Mouse (Mus musculus): ENCODE measurements around the gene Acy3. TPM values are rescaled to one million over a fixed set of nuclear protein-coding genes. Genes with fewer than 3 reads are reported as not detected.

Gene Acy3
- polyA plus RNA-seq, 1 experiment from 2014 or later = 9.5 TPM

DNA sequence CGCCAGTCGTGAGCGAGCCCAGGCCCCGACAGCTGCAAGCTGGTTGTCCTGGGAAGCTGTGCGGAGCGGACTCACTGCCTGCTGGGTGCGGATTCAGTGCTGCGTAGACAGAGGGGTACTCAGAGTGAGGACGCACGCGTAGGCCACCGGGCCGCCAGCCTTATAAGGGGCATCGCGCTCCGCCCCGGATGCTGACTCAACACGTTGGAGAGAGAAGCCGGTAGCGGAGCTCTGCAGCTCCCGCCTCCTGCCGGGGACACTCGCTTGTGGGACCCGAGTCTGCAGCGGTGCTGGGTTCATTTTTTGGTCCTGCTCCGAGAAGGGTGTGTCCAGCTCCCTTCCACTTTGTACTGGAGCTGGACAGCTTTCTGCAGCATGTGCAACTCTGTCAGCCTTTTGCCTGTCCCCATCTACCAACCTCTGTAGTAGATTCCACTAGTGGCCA lies 51.4 kb downstream of the Acy3 start, which contains the start of gene Gstp1:
TSS of gene Gstp1 (minus strand) at position 198 of the 445 bp plus-strand sequence.
- H3K27ac ChIP-seq = peak within 1 kb of the TSS; percentile 95
- peaks cover 11% of the 10 kb centered on the region; the same call in 1 of the 2 replicates for H3K36me3 ChIP-seq
- H3K9me3 ChIP-seq = no peaks in the 10 kb centered on the region
- DNase-seq (ENCODE audit: low spot score) = peak; percentile 96
- H3K4me3 ChIP-seq = peak within 1 kb of the TSS; percentile 87
- 0% methylated on average over 26 of the region's 26 CpGs for WGBS
- no peaks in the 10 kb centered on the region for H3K27me3 ChIP-seq (ENCODE audit: insufficient read depth, poor library complexity, severe bottlenecking)
- H3K4me1 ChIP-seq = peaks cover 25% of the 10 kb centered on the region

Other genes with a start within 250 kb of the Acy3 start
- 21.6 and 24.1 TPM in 2 replicates for gene Kmt5b, start 219.1 kb upstream of the Acy3 start, polyA plus RNA-seq (2016; fragmentation: Nextera tagmentation; extraction: Ambion mirVana)
- 29.8 and 40.3 TPM in 2 replicates for gene Chka, start 134.8 kb upstream of the Acy3 start, polyA plus RNA-seq (2016; fragmentation: Nextera tagmentation; extraction: Ambion mirVana)
- 22.5 and 32.2 TPM in 2 replicates for gene Tcirg1, start 79.4 kb upstream of the Acy3 start, polyA plus RNA-seq (2016; fragmentation: Nextera tagmentation; extraction: Ambion mirVana)
- gene Ndufs8, start 73.8 kb upstream of the Acy3 start, polyA plus RNA-seq (2016; fragmentation: Nextera tagmentation; extraction: Ambion mirVana) = 323 and 356 TPM in 2 replicates
- gene Aldh3b1, start 56.8 kb upstream of the Acy3 start, polyA plus RNA-seq (2016; fragmentation: Nextera tagmentation; extraction: Ambion mirVana) = 2.1 and 3.0 TPM in 2 replicates
- gene Unc93b1, start 51.4 kb upstream of the Acy3 start, polyA plus RNA-seq (2016; fragmentation: Nextera tagmentation; extraction: Ambion mirVana) = 4.4 and 5.0 TPM in 2 replicates
- gene Aldh3b3, start 27.9 kb upstream of the Acy3 start, polyA plus RNA-seq (2016; fragmentation: Nextera tagmentation; extraction: Ambion mirVana) = not detected in 2 replicates
- 0.51 and 1.8 TPM in 2 replicates for gene Aldh3b2, start 14.2 kb upstream of the Acy3 start, polyA plus RNA-seq (2016; fragmentation: Nextera tagmentation; extraction: Ambion mirVana)
- 0.45 TPM in 1 of 2 replicates, not detected in the other for gene Tbx10, start 6.2 kb downstream of the Acy3 start, polyA plus RNA-seq (2016; fragmentation: Nextera tagmentation; extraction: Ambion mirVana)
- gene Nudt8, start 14.0 kb downstream of the Acy3 start, polyA plus RNA-seq (2016; fragmentation: Nextera tagmentation; extraction: Ambion mirVana) = 40.2 and 52.4 TPM in 2 replicates
- 4.1 and 5.2 TPM in 2 replicates for gene Gm49405, start 14.1 kb downstream of the Acy3 start, polyA plus RNA-seq (2016; fragmentation: Nextera tagmentation; extraction: Ambion mirVana)
- 32.4 and 75.0 TPM in 2 replicates for gene Doc2g, start 16.7 kb downstream of the Acy3 start, polyA plus RNA-seq (2016; fragmentation: Nextera tagmentation; extraction: Ambion mirVana)
- 298 and 420 TPM in 2 replicates for gene Ndufv1, start 26.2 kb downstream of the Acy3 start, polyA plus RNA-seq (2016; fragmentation: Nextera tagmentation; extraction: Ambion mirVana)
- gene Gstp1, start 51.4 kb downstream of the Acy3 start, polyA plus RNA-seq (2016; fragmentation: Nextera tagmentation; extraction: Ambion mirVana) = 402 and 470 TPM in 2 replicates
- gene Gstp2, start 59.5 kb downstream of the Acy3 start, polyA plus RNA-seq (2016; fragmentation: Nextera tagmentation; extraction: Ambion mirVana) = 2.9 TPM in 2 replicates
- gene Gstp3, start 73.0 kb downstream of the Acy3 start, polyA plus RNA-seq (2016; fragmentation: Nextera tagmentation; extraction: Ambion mirVana) = 0.37 TPM in 1 of 2 replicates, not detected in the other
- gene Cabp2, start 95.0 kb downstream of the Acy3 start, polyA plus RNA-seq (2016; fragmentation: Nextera tagmentation; extraction: Ambion mirVana) = not detected in 2 replicates
- gene Cdk2ap2, start 110.6 kb downstream of the Acy3 start, polyA plus RNA-seq (2016; fragmentation: Nextera tagmentation; extraction: Ambion mirVana) = 67.9 and 86.0 TPM in 2 replicates
- gene Pitpnm1, start 113.4 kb downstream of the Acy3 start, polyA plus RNA-seq (2016; fragmentation: Nextera tagmentation; extraction: Ambion mirVana) = 14.3 and 21.2 TPM in 2 replicates
- gene Aip, start 139.3 kb downstream of the Acy3 start, polyA plus RNA-seq (2016; fragmentation: Nextera tagmentation; extraction: Ambion mirVana) = 89.7 and 93.8 TPM in 2 replicates
- gene Gpr152, start 153.2 kb downstream of the Acy3 start, polyA plus RNA-seq (2016; fragmentation: Nextera tagmentation; extraction: Ambion mirVana) = not detected in 2 replicates
- gene Cabp4, start 157.5 kb downstream of the Acy3 start, polyA plus RNA-seq (2016; fragmentation: Nextera tagmentation; extraction: Ambion mirVana) = not detected in 2 replicates
- 135 and 146 TPM in 2 replicates for gene Coro1b, start 162.0 kb downstream of the Acy3 start, polyA plus RNA-seq (2016; fragmentation: Nextera tagmentation; extraction: Ambion mirVana)
- 1.8 and 4.4 TPM in 2 replicates for gene Ptprcap, start 167.0 kb downstream of the Acy3 start, polyA plus RNA-seq (2016; fragmentation: Nextera tagmentation; extraction: Ambion mirVana)
- 53.4 and 57.0 TPM in 2 replicates for gene Rps6kb2, start 176.8 kb downstream of the Acy3 start, polyA plus RNA-seq (2016; fragmentation: Nextera tagmentation; extraction: Ambion mirVana)
- 2.3 and 2.8 TPM in 2 replicates for gene Carns1, start 188.9 kb downstream of the Acy3 start, polyA plus RNA-seq (2016; fragmentation: Nextera tagmentation; extraction: Ambion mirVana)
- gene Tbc1d10c, start 204.7 kb downstream of the Acy3 start, polyA plus RNA-seq (2016; fragmentation: Nextera tagmentation; extraction: Ambion mirVana) = 0.94 and 1.5 TPM in 2 replicates
- 876 and 946 TPM in 2 replicates for gene Ppp1ca, start 205.5 kb downstream of the Acy3 start, polyA plus RNA-seq (2016; fragmentation: Nextera tagmentation; extraction: Ambion mirVana)
- gene Rad9a, start 215.1 kb downstream of the Acy3 start, polyA plus RNA-seq (2016; fragmentation: Nextera tagmentation; extraction: Ambion mirVana) = 33.0 and 40.0 TPM in 2 replicates
- gene Clcf1, start 227.7 kb downstream of the Acy3 start, polyA plus RNA-seq (2016; fragmentation: Nextera tagmentation; extraction: Ambion mirVana) = 2.1 and 3.4 TPM in 2 replicates
- gene AC109138.7, start 227.8 kb downstream of the Acy3 start, polyA plus RNA-seq (2016; fragmentation: Nextera tagmentation; extraction: Ambion mirVana) = not detected in 2 replicates
- gene Pold4, start 245.3 kb downstream of the Acy3 start, polyA plus RNA-seq (2016; fragmentation: Nextera tagmentation; extraction: Ambion mirVana) = 15.5 and 18.7 TPM in 2 replicates